9 mouse cellular contexts compared by ENCODE assay signal in the genomic region with DNA sequence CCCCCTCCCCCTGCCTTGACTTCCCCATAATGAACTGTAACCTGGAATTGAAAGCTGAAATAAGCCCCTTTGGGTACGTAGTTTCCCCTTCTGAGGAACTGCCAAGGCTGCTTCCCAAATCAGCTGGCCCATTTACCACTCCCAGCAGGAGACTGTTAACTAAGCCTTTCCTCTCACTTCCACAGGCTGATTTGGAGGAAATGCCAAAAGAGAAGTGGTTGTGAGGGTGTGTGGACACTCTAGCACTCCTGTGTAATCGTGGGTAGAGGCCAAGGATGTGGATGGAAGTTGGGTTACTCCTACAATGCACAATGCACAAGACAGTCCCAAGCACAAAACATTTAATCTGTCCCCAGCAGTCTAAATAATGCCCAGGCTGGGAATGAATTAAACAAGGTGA. TPM values are rescaled to one million over a fixed set of nuclear protein-coding genes. Genes with fewer than 3 reads are reported as not detected.
DNase-seq lines count a peak whose midpoint lies in the region; ATAC-seq and TF ChIP-seq lines count a peak whose summit lies in the region.
"Had no signal": no experiment of that assay in that cellular context is flagged by ENCODE, and none has a peak within 500 bp of the region (broad histone marks: within the 10 kb centered on the region; RNA-seq: fewer than 3 reads in every experiment).

No protein-coding gene starts in this region.

- H3K4me2 ChIP-seq in heart, embryonic 11.5 days = peak overlapping the region; percentile 90
- peak overlapping the region; percentile 95; the same call in 1 of the 2 replicates for H3K4me2 ChIP-seq in stomach, embryonic 14.5 days (replicated peaks; ENCODE audit: low read depth, low read length)
- no peak overlapping the region for H3K4me2 ChIP-seq in stomach, postnatal 0 days (replicated peaks; ENCODE audit: low read depth)
- H3K4me2 ChIP-seq in liver, postnatal 0 days (ENCODE audit: low read depth, low read length) = peak overlapping the region; percentile 86

- H3K36me3 ChIP-seq in heart, embryonic 11.5 days (ENCODE audit: control insufficient read depth, insufficient read depth, low read length) = 0 out of 2 replicates have a peak, but pooled peaks cover 2% of the 10 kb centered on the region
- H3K36me3 ChIP-seq in stomach, embryonic 14.5 days (ENCODE audit: control insufficient read depth, insufficient read depth, low read length) = no peaks in the 10 kb centered on the region
- H3K36me3 ChIP-seq in stomach, postnatal 0 days (ENCODE audit: control insufficient read depth, insufficient read depth, low read length) = no peaks in the 10 kb centered on the region
- no peaks in the 10 kb centered on the region for H3K36me3 ChIP-seq in liver, postnatal 0 days (replicated peaks; ENCODE audit: insufficient read depth, low read length)
- H3K36me3 ChIP-seq: embryonic facial prominence, embryonic 15.5 days had no signal

- TF ChIP-seq EP300 in stomach, postnatal 0 days (optimal IDR thresholded peaks at IDR 0.05) = no peak
- TF ChIP-seq EP300 in liver, postnatal 0 days (IDR thresholded peaks at IDR 0.05; ENCODE audit: low read depth) = no peak

- intact Hi-C loops in heart, postnatal 25 days (cut with DNase I) = no loop called here

- peaks cover 3% of the 10 kb centered on the region; the same call in 1 of the 2 replicates for H3K9me3 ChIP-seq in heart, embryonic 11.5 days (replicated peaks; ENCODE audit: control insufficient read depth, low read length)
- H3K9me3 ChIP-seq in stomach, embryonic 14.5 days (ENCODE audit: control insufficient read depth, low read depth, low read length) = no peaks in the 10 kb centered on the region
- H3K9me3 ChIP-seq in stomach, postnatal 0 days (ENCODE audit: control insufficient read depth, low read length) = no peaks in the 10 kb centered on the region
- no peaks in the 10 kb centered on the region for H3K9me3 ChIP-seq in liver, postnatal 0 days (ENCODE audit: low read length)
- H3K9me3 ChIP-seq: embryonic facial prominence, embryonic 15.5 days had no signal

- no peak for TF ChIP-seq CTCF in stomach, postnatal 0 days (IDR thresholded peaks at IDR 0.05; ENCODE audit: low read depth)
- no peak for TF ChIP-seq CTCF in liver, postnatal 0 days (IDR thresholded peaks at IDR 0.05; ENCODE audit: low read depth)

- peaks cover 31% of the 10 kb centered on the region for H3K4me1 ChIP-seq in heart, embryonic 11.5 days (ENCODE audit: control insufficient read depth, insufficient read depth, low read length)
- peaks cover 27% of the 10 kb centered on the region for H3K4me1 ChIP-seq in stomach, embryonic 14.5 days (ENCODE audit: control insufficient read depth, insufficient read depth, low read length)
- H3K4me1 ChIP-seq in stomach, postnatal 0 days (replicated peaks; ENCODE audit: control insufficient read depth, insufficient read depth) = peaks cover 11% of the 10 kb centered on the region
- H3K4me1 ChIP-seq in liver, postnatal 0 days (ENCODE audit: insufficient read depth) = peaks cover 38% of the 10 kb centered on the region

- no peak overlapping the region for H3K9ac ChIP-seq in heart, embryonic 11.5 days (ENCODE audit: low read depth, low read length)
- H3K9ac ChIP-seq in stomach, embryonic 14.5 days (replicated peaks; ENCODE audit: low read depth, low read length) = no peak overlapping the region
- H3K9ac ChIP-seq in stomach, postnatal 0 days (ENCODE audit: low read length) = no peak overlapping the region
- peak overlapping the region; percentile 82 for H3K9ac ChIP-seq in liver, postnatal 0 days (replicated peaks)

- no peak overlapping the region for H3K27ac ChIP-seq in heart, embryonic 11.5 days (ENCODE audit: low read depth, low read length)
- no peak overlapping the region for H3K27ac ChIP-seq in stomach, embryonic 14.5 days (ENCODE audit: low read length)
- H3K27ac ChIP-seq in stomach, postnatal 0 days (replicated peaks) = no peak overlapping the region; the same call in 1 of the 2 replicates
- H3K27ac ChIP-seq in liver, postnatal 0 days (ENCODE audit: low read depth) = peak overlapping the region; percentile 95

- no peaks in the 10 kb centered on the region for H3K27me3 ChIP-seq in heart, embryonic 11.5 days (ENCODE audit: control insufficient read depth, insufficient read depth, low read length)
- H3K27me3 ChIP-seq in stomach, embryonic 14.5 days (ENCODE audit: control insufficient read depth, insufficient read depth, low read length) = no peaks in the 10 kb centered on the region
- H3K27me3 ChIP-seq in stomach, postnatal 0 days (ENCODE audit: control insufficient read depth, insufficient read depth, low read length) = no peaks in the 10 kb centered on the region
- no peaks in the 10 kb centered on the region for H3K27me3 ChIP-seq in liver, postnatal 0 days (ENCODE audit: insufficient read depth, low read length)

- no peak for DNase-seq in heart, postnatal 25 days (ENCODE audit: low spot score)
- DNase-seq in stomach, postnatal 0 days (ENCODE audit: low spot score) = no peak
- DNase-seq in liver, postnatal 0 days = no peak
- no peak for DNase-seq in right cerebral cortex, postnatal 4 days
- DNase-seq in ovary, adult 18-20 months (ENCODE audit: low spot score) = no peak

- peak overlapping the region; percentile 66; the same call in 1 of the 2 replicates for H3K4me3 ChIP-seq in heart, embryonic 11.5 days (ENCODE audit: low read depth, low read length)
- H3K4me3 ChIP-seq in stomach, embryonic 14.5 days (ENCODE audit: low read depth, low read length) = no peak overlapping the region
- no peak overlapping the region for H3K4me3 ChIP-seq in stomach, postnatal 0 days (ENCODE audit: low read depth, low read length)
- 0 out of 2 replicates have a peak overlapping the region, but pooled peaks have one; percentile 65 for H3K4me3 ChIP-seq in liver, postnatal 0 days (ENCODE audit: low read depth, low read length)

- ATAC-seq in heart, embryonic 11.5 days (replicated peaks; ENCODE audit: insufficient number of reproducible peaks, low FRiP score, low TSS enrichment) = no peak
- ATAC-seq in stomach, embryonic 14.5 days (ENCODE audit: insufficient number of reproducible peaks, insufficient read depth, low FRiP score, low read depth) = no peak
- ATAC-seq in stomach, postnatal 0 days (ENCODE audit: low FRiP score, low TSS enrichment) = no peak
- ATAC-seq in liver, postnatal 0 days = no peak
- ATAC-seq in erythroblast, adult 5-6 weeks (replicated peaks; ENCODE audit: low FRiP score, poor library complexity, severe bottlenecking) = no peak

- 51% methylated on average over 2 of the region's 2 CpGs for WGBS in heart, embryonic 11.5 days (ENCODE audit: insufficient replicate concordance)
- WGBS in stomach, embryonic 14.5 days = 67% methylated on average over 2 of the region's 2 CpGs
- 61% methylated on average over 2 of the region's 2 CpGs for WGBS in stomach, postnatal 0 days
- WGBS in liver, postnatal 0 days (ENCODE audit: insufficient replicate concordance) = 40% methylated on average over 2 of the region's 2 CpGs

RNA-seq across cellular contexts. Expression of a gene that starts 0.7 kb away (rescaled TPM):
- polyA plus RNA-seq in heart, embryonic 11.5 days (2014; fragmentation: Nextera tagmentation; extraction: Ambion mirVana) = 8.8 and 10.2 TPM in 2 replicates
- total RNA-seq in heart, postnatal 25 days (2021) = 10 to 100 TPM; 14.0 to 17.5 TPM
- 12.1 and 12.4 TPM in 2 replicates for polyA plus RNA-seq in stomach, embryonic 14.5 days (2014; fragmentation: Nextera tagmentation; extraction: Ambion mirVana)
- polyA plus RNA-seq in stomach, postnatal 0 days (2015; fragmentation: Nextera tagmentation; extraction: Ambion mirVana) = 2.9 and 3.0 TPM in 2 replicates
- 8.3 and 10.0 TPM in 2 replicates for polyA plus RNA-seq in liver, postnatal 0 days (2015; fragmentation: Nextera tagmentation; extraction: Ambion mirVana)
- total RNA-seq in erythroblast, adult 5-6 weeks (2015; ENCODE audit: low replicate concordance) = 42.0 and 48.8 TPM in 2 replicates
- total RNA-seq in erythroblast, adult 5-6 weeks (2017; ENCODE audit: low replicate concordance) = 30.0 and 33.7 TPM in 2 replicates

Comparison
In these comparisons a context has a peak if more than half of its experiments do, and no peak if none do; other contexts are left out.
1. H3K4me3 ChIP-seq: peak in heart, embryonic 11.5 days (single experiment) and liver, postnatal 0 days (single experiment); none in stomach, embryonic 14.5 days (single experiment) and stomach, postnatal 0 days (single experiment).